Comparison of ENCODE assay signal across 8 mouse cellular contexts in the genomic region with DNA sequence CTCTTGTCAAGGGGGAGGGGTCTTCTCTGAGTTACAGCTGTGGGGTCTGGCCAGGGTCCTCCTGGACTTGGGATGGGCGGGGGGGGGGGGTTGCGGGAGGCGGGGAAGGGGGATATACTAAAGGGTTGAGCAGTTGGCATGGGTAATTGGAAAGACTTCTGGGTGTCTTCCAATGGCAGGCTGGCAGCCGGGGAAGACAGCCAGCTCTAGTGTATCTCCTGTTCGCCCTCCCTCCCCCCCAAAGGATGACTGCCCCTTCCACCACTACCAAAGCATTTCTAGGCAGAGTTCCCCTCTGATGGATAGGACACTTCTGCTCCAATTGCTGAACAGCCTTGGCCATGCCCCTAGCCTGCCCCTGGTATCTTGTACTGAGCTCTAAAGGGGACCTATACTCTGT. TPM values are rescaled to one million over a fixed set of nuclear protein-coding genes. Genes with fewer than 3 reads are reported as not detected.
DNase-seq lines count a peak whose midpoint lies in the region; ATAC-seq lines count a peak whose summit lies in the region.

No protein-coding gene starts in this region.

- H3K36me3 ChIP-seq in kidney, embryonic 16.5 days (ENCODE audit: insufficient read depth, low read length), result no peaks in the 10 kb centered on the region
- H3K36me3 ChIP-seq in forebrain, embryonic 16.5 days (ENCODE audit: control insufficient read depth, insufficient read depth), result no peaks in the 10 kb centered on the region
- no peaks in the 10 kb centered on the region for H3K36me3 ChIP-seq in intestine, embryonic 15.5 days
- H3K36me3 ChIP-seq in neural tube, embryonic 12.5 days, result no peaks in the 10 kb centered on the region

- peaks cover 55% of the 10 kb centered on the region for H3K4me1 ChIP-seq in kidney, embryonic 16.5 days (ENCODE audit: insufficient read depth, low read length)
- peaks cover 40% of the 10 kb centered on the region for H3K4me1 ChIP-seq in forebrain, embryonic 16.5 days (replicated peaks; ENCODE audit: control insufficient read depth, insufficient read depth, low read length)
- peaks cover 48% of the 10 kb centered on the region for H3K4me1 ChIP-seq in intestine, embryonic 15.5 days (replicated peaks)
- H3K4me1 ChIP-seq in neural tube, embryonic 12.5 days, result peaks cover 33% of the 10 kb centered on the region

- no peaks in the 10 kb centered on the region for H3K9me3 ChIP-seq in kidney, embryonic 16.5 days (ENCODE audit: low read length)
- H3K9me3 ChIP-seq in forebrain, embryonic 16.5 days (ENCODE audit: control insufficient read depth, low read length), result no peaks in the 10 kb centered on the region
- H3K9me3 ChIP-seq in intestine, embryonic 15.5 days, result no peaks in the 10 kb centered on the region
- H3K9me3 ChIP-seq in neural tube, embryonic 12.5 days, result no peaks in the 10 kb centered on the region

- no peaks in the 10 kb centered on the region for H3K27me3 ChIP-seq in kidney, embryonic 16.5 days (ENCODE audit: insufficient read depth, low read length)
- 0 out of 2 replicates have a peak, but pooled peaks cover 4% of the 10 kb centered on the region for H3K27me3 ChIP-seq in forebrain, embryonic 16.5 days (replicated peaks; ENCODE audit: control insufficient read depth, insufficient read depth, low read length)
- no peaks in the 10 kb centered on the region for H3K27me3 ChIP-seq in intestine, embryonic 15.5 days (replicated peaks)
- peaks cover 21% of the 10 kb centered on the region for H3K27me3 ChIP-seq in neural tube, embryonic 12.5 days (replicated peaks)

- H3K27ac ChIP-seq in kidney, embryonic 16.5 days (ENCODE audit: low read length), result peak overlapping the region; percentile 63; the same call in 1 of the 2 replicates
- H3K27ac ChIP-seq in forebrain, embryonic 16.5 days (ENCODE audit: low read length), result no peak overlapping the region
- peak overlapping the region; percentile 89 for H3K27ac ChIP-seq in intestine, embryonic 15.5 days
- H3K27ac ChIP-seq in neural tube, embryonic 12.5 days, result no peak overlapping the region

- H3K9ac ChIP-seq in kidney, embryonic 16.5 days (replicated peaks; ENCODE audit: low read length), result peak overlapping the region; percentile 90; the same call in 1 of the 2 replicates
- no peak overlapping the region for H3K9ac ChIP-seq in forebrain, embryonic 16.5 days (replicated peaks; ENCODE audit: low read depth, low read length)
- H3K9ac ChIP-seq in intestine, embryonic 15.5 days, result peak overlapping the region; percentile 76
- no peak overlapping the region; the same call in 1 of the 2 replicates for H3K9ac ChIP-seq in neural tube, embryonic 12.5 days

- H3K4me2 ChIP-seq in kidney, embryonic 16.5 days (replicated peaks; ENCODE audit: low read depth, low read length), result peak overlapping the region; percentile 93
- H3K4me2 ChIP-seq in forebrain, embryonic 16.5 days (ENCODE audit: low read length), result peak overlapping the region; percentile 99
- peak overlapping the region; percentile 78 for H3K4me2 ChIP-seq in intestine, embryonic 15.5 days (replicated peaks)
- peak overlapping the region; percentile 92 for H3K4me2 ChIP-seq in neural tube, embryonic 12.5 days (replicated peaks)

- DNase-seq in kidney, adult 11 months, result no peak
- DNase-seq in natural killer cell, adult 2 months (ENCODE audit: low spot score in 2 of 2), result no peak
- no peak for DNase-seq in Muller cell, postnatal 12 days (ENCODE audit: inconsistent ontology term)
- no peak for DNase-seq in spleen, postnatal 4 days (ENCODE audit: low spot score in 2 of 2)

- 36% methylated on average over 5 of the region's 5 CpGs for WGBS in kidney, embryonic 16.5 days
- whole genome bisulfite sequencing in forebrain, embryonic 16.5 days, result 31% methylated on average over 3 of the region's 5 CpGs
- 41% methylated on average over 5 of the region's 5 CpGs for WGBS in intestine, embryonic 15.5 days
- WGBS in neural tube, embryonic 12.5 days, result 47% methylated on average over 3 of the region's 5 CpGs

- peak overlapping the region; percentile 85 for H3K4me3 ChIP-seq in kidney, embryonic 16.5 days (ENCODE audit: low read length)
- H3K4me3 ChIP-seq in forebrain, embryonic 16.5 days (replicated peaks; ENCODE audit: low read length), result no peak overlapping the region
- H3K4me3 ChIP-seq in intestine, embryonic 15.5 days (replicated peaks), result peak overlapping the region; percentile 69
- peak overlapping the region; percentile 65; the same call in 1 of the 2 replicates for H3K4me3 ChIP-seq in neural tube, embryonic 12.5 days

- ATAC-seq in kidney, embryonic 16.5 days (ENCODE audit: low FRiP score, low TSS enrichment), result no peak
- ATAC-seq in forebrain, embryonic 16.5 days, result 0 out of 2 replicates have a peak, but pooled peaks have one; percentile 11
- ATAC-seq in intestine, embryonic 15.5 days, result no peak
- no peak; the same call in 1 of the 2 replicates for ATAC-seq in neural tube, embryonic 12.5 days (ENCODE audit: low FRiP score, low read depth)

RNA-seq across cellular contexts. Expression of a gene that starts 1.4 kb away (rescaled TPM):
- 6.6 and 8.1 TPM in 2 replicates for polyA plus RNA-seq in kidney, embryonic 16.5 days (2015; fragmentation: Nextera tagmentation; extraction: Ambion mirVana)
- 1.9 and 2.3 TPM in 2 replicates for polyA plus RNA-seq in forebrain, embryonic 16.5 days (2015; fragmentation: Nextera tagmentation; extraction: Ambion mirVana)
- 8.8 and 11.8 TPM in 2 replicates for polyA plus RNA-seq in intestine, embryonic 15.5 days (2015; fragmentation: Nextera tagmentation; extraction: Ambion mirVana)
- polyA plus RNA-seq in neural tube, embryonic 12.5 days (2016; fragmentation: Nextera tagmentation; extraction: Ambion mirVana), result 1.6 and 3.6 TPM in 2 replicates

RNA-seq across cellular contexts. Expression of a gene that starts 8.5 kb away (rescaled TPM):
- 65.4 and 72.5 TPM in 2 replicates for polyA plus RNA-seq in kidney, embryonic 16.5 days (2015; fragmentation: Nextera tagmentation; extraction: Ambion mirVana)
- 42.1 and 48.3 TPM in 2 replicates for polyA plus RNA-seq in forebrain, embryonic 16.5 days (2015; fragmentation: Nextera tagmentation; extraction: Ambion mirVana)
- 58.7 and 67.6 TPM in 2 replicates for polyA plus RNA-seq in intestine, embryonic 15.5 days (2015; fragmentation: Nextera tagmentation; extraction: Ambion mirVana)
- polyA plus RNA-seq in neural tube, embryonic 12.5 days (2016; fragmentation: Nextera tagmentation; extraction: Ambion mirVana), result 58.5 and 60.4 TPM in 2 replicates

RNA-seq across cellular contexts. Expression of a gene that starts 12.7 kb away (rescaled TPM):
- 162 and 169 TPM in 2 replicates for polyA plus RNA-seq in kidney, embryonic 16.5 days (2015; fragmentation: Nextera tagmentation; extraction: Ambion mirVana)
- polyA plus RNA-seq in forebrain, embryonic 16.5 days (2015; fragmentation: Nextera tagmentation; extraction: Ambion mirVana), result 128 and 129 TPM in 2 replicates
- 131 and 133 TPM in 2 replicates for polyA plus RNA-seq in intestine, embryonic 15.5 days (2015; fragmentation: Nextera tagmentation; extraction: Ambion mirVana)
- polyA plus RNA-seq in neural tube, embryonic 12.5 days (2016; fragmentation: Nextera tagmentation; extraction: Ambion mirVana), result 157 and 162 TPM in 2 replicates

RNA-seq across cellular contexts. Expression of a gene that starts 39.7 kb away (rescaled TPM):
- polyA plus RNA-seq in kidney, embryonic 16.5 days (2015; fragmentation: Nextera tagmentation; extraction: Ambion mirVana), result 34.7 and 35.0 TPM in 2 replicates
- polyA plus RNA-seq in forebrain, embryonic 16.5 days (2015; fragmentation: Nextera tagmentation; extraction: Ambion mirVana), result 25.3 and 25.6 TPM in 2 replicates
- polyA plus RNA-seq in intestine, embryonic 15.5 days (2015; fragmentation: Nextera tagmentation; extraction: Ambion mirVana), result 24.4 and 28.7 TPM in 2 replicates
- polyA plus RNA-seq in neural tube, embryonic 12.5 days (2016; fragmentation: Nextera tagmentation; extraction: Ambion mirVana), result 26.2 and 29.7 TPM in 2 replicates

RNA-seq across cellular contexts. Expression of a gene that starts 45.3 kb away (rescaled TPM):
- 0.37 and 0.40 TPM in 2 replicates for polyA plus RNA-seq in kidney, embryonic 16.5 days (2015; fragmentation: Nextera tagmentation; extraction: Ambion mirVana)
- 20.9 and 22.7 TPM in 2 replicates for polyA plus RNA-seq in forebrain, embryonic 16.5 days (2015; fragmentation: Nextera tagmentation; extraction: Ambion mirVana)
- polyA plus RNA-seq in intestine, embryonic 15.5 days (2015; fragmentation: Nextera tagmentation; extraction: Ambion mirVana), result 0.05 and 0.11 TPM in 2 replicates
- polyA plus RNA-seq in neural tube, embryonic 12.5 days (2016; fragmentation: Nextera tagmentation; extraction: Ambion mirVana), result 25.2 and 25.8 TPM in 2 replicates

Comparison
In these comparisons a context has a peak if more than half of its experiments do, and no peak if none do; other contexts are left out.
1. H3K27ac ChIP-seq: peak in kidney, embryonic 16.5 days (single experiment) and intestine, embryonic 15.5 days (single experiment); none in forebrain, embryonic 16.5 days (single experiment) and neural tube, embryonic 12.5 days (single experiment).
2. H3K9ac ChIP-seq: peak in kidney, embryonic 16.5 days (single experiment) and intestine, embryonic 15.5 days (single experiment); none in forebrain, embryonic 16.5 days (single experiment) and neural tube, embryonic 12.5 days (single experiment).
3. Peak in every context shown above with its lines, with median percentiles within 50 percentile points of each other: H3K4me2 ChIP-seq.